Mouse (Mus musculus): ENCODE measurements around the gene Hdx.

Hdx gene

GRCm38 (mm10) chrX:111696356-111697282, at the start of gene Hdx:
Gene Hdx, minus strand, starts transcription at chrX:111697079.
- peak; percentile 51 for DNase-seq (ENCODE audit: low spot score)

- no peak for DNase-seq (ENCODE audit: low spot score)
Measured at GRCm38 (mm10) chrX:111685665-111686064, 11.2 kb downstream of the Hdx start.

GRCm38 (mm10) chrX:111671685-111672084, 25.2 kb downstream of the Hdx start:
- DNase-seq (ENCODE audit: low spot score), result no peak

GRCm38 (mm10) chrX:111660381-111660780, 36.5 kb downstream of the Hdx start:
- DNase-seq (ENCODE audit: low spot score), result no peak

GRCm38 (mm10) chrX:111658671-111659070, 38.2 kb downstream of the Hdx start:
- no peak for DNase-seq (ENCODE audit: low spot score)

- DNase-seq (ENCODE audit: low spot score), result peak; percentile 56
Measured at GRCm38 (mm10) chrX:111644945-111645344, 51.9 kb downstream of the Hdx start.

GRCm38 (mm10) chrX:111640616-111641015, 56.3 kb downstream of the Hdx start:
- peak; percentile 66 for DNase-seq (ENCODE audit: low spot score)

- DNase-seq (ENCODE audit: low spot score), result no peak
Measured at GRCm38 (mm10) chrX:111597631-111598161, 99.2 kb downstream of the Hdx start.

GRCm38 (mm10) chrX:111587616-111588015, 109.3 kb downstream of the Hdx start:
- DNase-seq (ENCODE audit: low spot score), result no peak

GRCm38 (mm10) chrX:111577044-111577443, 119.8 kb downstream of the Hdx start:
- no peak for DNase-seq (ENCODE audit: low spot score)

GRCm38 (mm10) chrX:111537859-111538258, 159.0 kb downstream of the Hdx start, which contains the start of gene Rps6ka6:
Gene Rps6ka6, minus strand, starts transcription at chrX:111537959.
- peak; percentile 62 for DNase-seq (ENCODE audit: low spot score)

Data from yolk sac, embryonic 10.5 days (tissue).